Mouse (Mus musculus) bone marrow macrophage, adult 2 months (primary cell): ENCODE measurements around the gene Zbtb34.

Source experiments
- CTCF ChIP-seq: IDR thresholded peaks from 2 replicates; pipeline ENCODE4 v1.5.1; 2012; ENCODE audit warnings: low read depth, mild to moderate bottlenecking, low read length, moderate library complexity
- POLR2A ChIP-seq: IDR thresholded peaks from 2 replicates; pipeline ENCODE4 v1.6.1; 2012; ENCODE audit warnings: mild to moderate bottlenecking, low read depth, low read length, borderline replicate concordance

- no peak for TF ChIP-seq CTCF
- no peak for TF ChIP-seq POLR2A
Observed at GRCm38 (mm10) chr2:33456242-33456641, 25.1 kb upstream of the Zbtb34 start.
